In the genomic region with DNA sequence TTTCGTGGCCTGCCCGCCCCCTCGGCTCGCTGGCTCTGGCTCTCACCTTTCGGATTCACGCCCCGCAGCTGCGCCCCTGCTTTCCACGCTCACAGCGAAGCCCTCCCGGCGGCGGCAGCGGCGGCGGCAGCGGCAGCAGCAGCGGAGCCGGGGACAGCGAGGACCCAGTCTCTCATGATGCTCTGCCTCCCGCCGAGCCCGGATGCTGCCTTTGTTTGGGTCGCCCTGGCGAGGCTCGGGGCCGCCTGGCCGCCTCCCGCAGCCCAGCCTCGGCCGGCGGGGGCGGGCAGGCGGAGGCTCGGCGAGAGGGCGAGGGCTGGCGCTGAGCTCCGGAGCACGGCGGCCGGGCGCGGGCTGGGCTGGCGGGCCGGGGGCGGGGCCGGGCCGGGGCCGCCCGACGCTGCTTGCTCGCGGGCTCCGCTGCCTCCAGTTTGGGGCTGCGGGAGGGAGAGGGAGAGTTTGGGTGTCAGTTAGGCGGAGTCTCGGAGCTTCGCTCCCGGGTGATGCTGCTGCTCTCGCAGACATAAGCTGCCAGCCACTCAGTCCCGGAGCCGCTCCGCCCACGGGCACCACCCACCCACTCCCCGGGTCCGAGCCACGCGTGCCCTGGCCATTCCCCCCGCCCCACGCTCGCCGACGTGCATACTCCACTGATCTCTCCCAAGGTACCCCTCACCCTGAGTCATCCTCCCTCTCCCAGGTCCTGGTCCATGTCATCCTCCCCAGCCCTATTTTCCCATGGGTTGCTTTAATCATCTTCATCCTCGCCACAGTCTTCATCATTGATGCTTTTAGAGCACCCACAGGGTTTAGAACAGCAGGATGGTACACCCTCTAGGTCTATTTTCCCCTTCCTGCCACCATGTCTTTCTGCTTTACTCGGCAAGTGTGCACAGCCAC, we compare ENCODE assay signal across 8 mouse cellular contexts. TPM values are rescaled to one million over a fixed set of nuclear protein-coding genes. Genes with fewer than 3 reads are reported as not detected.
DNase-seq lines count a peak whose midpoint lies in the region; ATAC-seq and TF ChIP-seq lines count a peak whose summit lies in the region.

Gene Rims1, minus strand, starts transcription at position 269 of the 900 bp plus-strand sequence.

- whole genome bisulfite sequencing in intestine, postnatal 0 days = 2% methylated on average over 59 of the region's 76 CpGs
- 1% methylated on average over 54 of the region's 76 CpGs for WGBS in limb, embryonic 15.5 days
- 1% methylated on average over 54 of the region's 76 CpGs for WGBS in midbrain, postnatal 0 days

- peaks cover 10% of the 10 kb centered on the region; the same call in 1 of the 2 replicates for H3K27me3 ChIP-seq in intestine, postnatal 0 days (replicated peaks; ENCODE audit: control insufficient read depth, insufficient read depth, low read length)
- H3K27me3 ChIP-seq in limb, embryonic 15.5 days = peaks cover 24% of the 10 kb centered on the region
- H3K27me3 ChIP-seq in midbrain, postnatal 0 days (ENCODE audit: insufficient read depth, low read length) = no peaks in the 10 kb centered on the region
- no peaks in the 10 kb centered on the region for H3K27me3 ChIP-seq in testis, adult 2 months (ENCODE audit: control insufficient read depth, insufficient read depth, low read length)

- peak within 1 kb of the TSS; percentile 60 for H3K4me3 ChIP-seq in intestine, postnatal 0 days (ENCODE audit: low read depth, low read length)
- peak within 1 kb of the TSS; percentile 59 for H3K4me3 ChIP-seq in limb, embryonic 15.5 days
- peak within 1 kb of the TSS; percentile 53 for H3K4me3 ChIP-seq in midbrain, postnatal 0 days (ENCODE audit: low read depth, low read length)
- H3K4me3 ChIP-seq in testis, adult 2 months (ENCODE audit: control insufficient read depth, low read depth, low read length) = peak within 1 kb of the TSS; percentile 67

- H3K36me3 ChIP-seq in intestine, postnatal 0 days (ENCODE audit: control insufficient read depth, insufficient read depth) = no peaks in the 10 kb centered on the region
- H3K36me3 ChIP-seq in limb, embryonic 15.5 days = no peaks in the 10 kb centered on the region
- no peaks in the 10 kb centered on the region for H3K36me3 ChIP-seq in midbrain, postnatal 0 days (ENCODE audit: insufficient read depth, low read length)
- no peaks in the 10 kb centered on the region for H3K36me3 ChIP-seq in testis, adult 2 months (ENCODE audit: control insufficient read depth, insufficient read depth, low read length)

- intact Hi-C loops in gastrocnemius, postnatal 14 days (cut with DNase I; ENCODE audit: low total_unique reads) = loop anchor here (2.0 kb wide), 1 partner anchor 75 kb away; no protein-coding TSS in a partner anchor

- peak; percentile 65 to 72 for DNase-seq in left cerebral cortex, adult 18-20 months (ENCODE audit: low spot score in 2 of 2)
- no peak for DNase-seq in left cerebral cortex, adult 11 months (ENCODE audit: low spot score)
- DNase-seq in embryo, embryonic 10 days (ENCODE audit: low spot score) = peak; percentile 50
- peak; percentile 41 for DNase-seq in gastrocnemius, postnatal 14 days
- DNase-seq in midbrain, postnatal 0 days (ENCODE audit: low spot score) = peak; percentile 84

- no peak for TF ChIP-seq CTCF in intestine, postnatal 0 days (IDR thresholded peaks at IDR 0.05; ENCODE audit: low read depth)
- TF ChIP-seq CTCF in midbrain, postnatal 0 days (IDR thresholded peaks at IDR 0.05) = no peak
- no peak for TF ChIP-seq CTCF in testis, adult 2 months (IDR thresholded peaks at IDR 0.05; ENCODE audit: control insufficient read depth, insufficient read depth, insufficient replicate concordance, low read depth, low read length)

- peak within 1 kb of the TSS; percentile 92 for H3K4me2 ChIP-seq in intestine, postnatal 0 days (replicated peaks; ENCODE audit: low read depth)
- H3K4me2 ChIP-seq in limb, embryonic 15.5 days = peak within 1 kb of the TSS; percentile 94
- H3K4me2 ChIP-seq in midbrain, postnatal 0 days (ENCODE audit: low read depth, low read length, poor library complexity, severe bottlenecking) = peak within 1 kb of the TSS; percentile 82

- peak; percentile 66 for ATAC-seq in intestine, postnatal 0 days
- ATAC-seq in limb, embryonic 15.5 days (ENCODE audit: insufficient number of reproducible peaks, low FRiP score, low TSS enrichment, low read depth) = peak; percentile 81
- ATAC-seq in midbrain, postnatal 0 days (ENCODE audit: low FRiP score) = peak; percentile 93

- peak within 1 kb of the TSS; percentile 48 for H3K9ac ChIP-seq in intestine, postnatal 0 days (ENCODE audit: low read depth, low read length)
- peak within 1 kb of the TSS; percentile 44 for H3K9ac ChIP-seq in limb, embryonic 15.5 days
- H3K9ac ChIP-seq in midbrain, postnatal 0 days (replicated peaks; ENCODE audit: low read length, poor library complexity, severe bottlenecking) = peak within 1 kb of the TSS; percentile 92

- no peak for TF ChIP-seq POLR2A in testis, adult 2 months (IDR thresholded peaks at IDR 0.05; ENCODE audit: control insufficient read depth, low read depth, low read length)

- H3K9me3 ChIP-seq in intestine, postnatal 0 days (ENCODE audit: control insufficient read depth) = no peaks in the 10 kb centered on the region
- no peaks in the 10 kb centered on the region for H3K9me3 ChIP-seq in limb, embryonic 15.5 days
- H3K9me3 ChIP-seq in midbrain, postnatal 0 days (ENCODE audit: low read length) = no peaks in the 10 kb centered on the region

- no peaks in the 10 kb centered on the region for H3K4me1 ChIP-seq in intestine, postnatal 0 days (replicated peaks; ENCODE audit: control insufficient read depth, insufficient read depth, low read length)
- peaks cover 12% of the 10 kb centered on the region for H3K4me1 ChIP-seq in limb, embryonic 15.5 days
- peaks cover 8% of the 10 kb centered on the region; the same call in 1 of the 2 replicates for H3K4me1 ChIP-seq in midbrain, postnatal 0 days (ENCODE audit: insufficient read depth, low read length)
- H3K4me1 ChIP-seq in testis, adult 2 months (ENCODE audit: control insufficient read depth, insufficient read depth, low read length) = peaks cover 4% of the 10 kb centered on the region

- H3K27ac ChIP-seq in intestine, postnatal 0 days (ENCODE audit: low read depth, low read length) = no peak within 1 kb of the TSS
- H3K27ac ChIP-seq in limb, embryonic 15.5 days = no peak within 1 kb of the TSS
- H3K27ac ChIP-seq in midbrain, postnatal 0 days (ENCODE audit: low read depth, low read length) = peak within 1 kb of the TSS; percentile 80
- no peak within 1 kb of the TSS for H3K27ac ChIP-seq in testis, adult 2 months (ENCODE audit: control insufficient read depth, insufficient read depth, low read depth, low read length)

RNA-seq across cellular contexts. Expression of gene Rims1, which starts in this region (rescaled TPM):
- 100 to 1,000 TPM; 337 to 342 TPM for total RNA-seq in left cerebral cortex, adult 18-20 months (2021)
- total RNA-seq in gastrocnemius, postnatal 14 days (2021) = under 1 TPM; 0.20 to 0.41 TPM
- 6.2 and 8.1 TPM in 2 replicates for polyA plus RNA-seq in intestine, postnatal 0 days (2015; fragmentation: Nextera tagmentation; extraction: Ambion mirVana)
- 0.74 and 1.5 TPM in 2 replicates for polyA plus RNA-seq in limb, embryonic 15.5 days (2015; fragmentation: Nextera tagmentation; extraction: Ambion mirVana)
- total RNA-seq in midbrain, postnatal 0 days (2014; rRNA removed) = 65.5 and 76.5 TPM in 2 replicates
- 19.9 and 26.2 TPM in 2 replicates for polyA plus RNA-seq in midbrain, postnatal 0 days (2015; fragmentation: Nextera tagmentation; extraction: Ambion mirVana)
- polyA plus RNA-seq in testis, adult 2 months (2012; rRNA removed) = 0.30 and 0.31 TPM in 2 replicates

Comparison
In these comparisons a context has a peak if more than half of its experiments do, and no peak if none do; other contexts are left out.
1. RNA of gene Rims1 (total RNA-seq): 337 to 342 TPM in left cerebral cortex, adult 18-20 months and 65.5 to 76.5 TPM in midbrain, postnatal 0 days; 0.20 to 0.41 TPM in gastrocnemius, postnatal 14 days; every median in the first group is over 10 times any median in the second.
2. Peak in DNase-seq in gastrocnemius, postnatal 14 days; RNA of the gene not detected or under 1 TPM.
3. Peak in every context shown above with its lines, with median percentiles within 50 percentile points of each other: ATAC-seq, H3K4me2 ChIP-seq, H3K4me3 ChIP-seq and H3K9ac ChIP-seq.